Mouse (Mus musculus) stomach, embryonic 14.5 days (tissue): ENCODE data around the gene Tlr2. TPM values are rescaled to one million over a fixed set of nuclear protein-coding genes. Genes with fewer than 3 reads are reported as not detected.
A peak's percentile ranks its signal among the peaks of the same experiment; 100 is the strongest.

Source experiments
- ATAC-seq: fragments of 200-750 bp; cut with Nextera tagmentation; 2 replicates; pipeline ENCODE4 v1.8.0; 2017; ENCODE audit warnings: low read depth, moderate TSS enrichment; ENCODE audit not compliant: insufficient number of reproducible peaks, insufficient read depth, low FRiP score
- H3K27ac ChIP-seq: fragments of 300-500 bp; sonication (generic); 2 replicates; pipeline ENCODE4 v1.5.1; 2014; ENCODE audit warnings: mild to moderate bottlenecking, low read length, moderate library complexity, mixed read lengths
- H3K27me3 ChIP-seq: fragments of 300-500 bp; sonication (generic); 2 replicates; pipeline ENCODE4 v1.6.1; 2014; ENCODE audit warnings: low read length, control low read depth, mixed read lengths; ENCODE audit not compliant: control insufficient read depth, insufficient read depth
- H3K36me3 ChIP-seq: fragments of 300-500 bp; sonication (generic); 2 replicates; pipeline ENCODE4 v1.6.1; 2014; ENCODE audit warnings: mild to moderate bottlenecking, control low read depth, low read length, moderate library complexity, mixed read lengths; ENCODE audit not compliant: control insufficient read depth, insufficient read depth
- H3K4me1 ChIP-seq: fragments of 300-500 bp; sonication (generic); 2 replicates; pipeline ENCODE4 v1.6.1; 2014; ENCODE audit warnings: low read length, control low read depth, mixed read lengths; ENCODE audit not compliant: control insufficient read depth, insufficient read depth
- H3K4me2 ChIP-seq: fragments of 300-500 bp; sonication (generic); replicated peaks from 2 replicates; pipeline ENCODE4 v1.6.1; 2014; ENCODE audit warnings: low read depth, low read length, control low read depth
- H3K4me3 ChIP-seq: fragments of 300-500 bp; sonication (generic); 2 replicates; pipeline ENCODE4 v1.5.1; 2014; ENCODE audit warnings: low read depth, low read length, control low read depth
- H3K9ac ChIP-seq: fragments of 300-500 bp; sonication (generic); replicated peaks from 2 replicates; pipeline ENCODE4 v1.6.1; 2014; ENCODE audit warnings: low read depth, mild to moderate bottlenecking, control low read depth, low read length, moderate library complexity, mixed read lengths
- H3K9me3 ChIP-seq: fragments of 300-500 bp; sonication (generic); 2 replicates; pipeline ENCODE4 v1.6.1; 2016; ENCODE audit warnings: low read depth, low read length, control low read depth; ENCODE audit not compliant: control insufficient read depth
- WGBS: fragments of 180-500 bp; shearing (Covaris S2); extraction: QIAGEN DNeasy Blood & Tissue Kit; methylation state at CpG from one replicate; pipeline ENCODE4 v1.1.7; 2014; 5-methylcytosine and 5-hydroxymethylcytosine counted together
- polyA plus RNA-seq: library from polyadenylated mRNA; unstranded; fragments of >200 nt; fragmentation: Nextera tagmentation; extraction: Ambion mirVana; gene quantifications from 2 replicates; pipeline ENCODE4 v1.2.1, GENCODE M21; 2014

Gene Tlr2
- polyA plus RNA-seq, 1 experiment from 2014 or later = 2.9 TPM

- no peak overlapping the region for H3K4me3 ChIP-seq
- no peak overlapping the region for H3K4me2 ChIP-seq
- WGBS = 85% methylated on average over 5 of the region's 5 CpGs
- no peaks in the 10 kb centered on the region for H3K27me3 ChIP-seq
- H3K9me3 ChIP-seq = no peaks in the 10 kb centered on the region
- H3K4me1 ChIP-seq = no peaks in the 10 kb centered on the region
- ATAC-seq = no peak
- no peak overlapping the region for H3K9ac ChIP-seq
- H3K36me3 ChIP-seq = no peaks in the 10 kb centered on the region
- no peak overlapping the region for H3K27ac ChIP-seq
These were observed 14.1 kb upstream of the Tlr2 start for GRCm38 (mm10) chr3:83855643-83856042.

- no peaks in the 10 kb centered on the region for H3K4me1 ChIP-seq
- H3K36me3 ChIP-seq = no peaks in the 10 kb centered on the region
- H3K4me3 ChIP-seq = no peak overlapping the region
- H3K4me2 ChIP-seq = no peak overlapping the region
- no peaks in the 10 kb centered on the region for H3K9me3 ChIP-seq
- H3K9ac ChIP-seq = no peak overlapping the region
- H3K27me3 ChIP-seq = no peaks in the 10 kb centered on the region
- 73% methylated on average over 2 of the region's 2 CpGs for WGBS
- ATAC-seq = no peak
- no peak overlapping the region for H3K27ac ChIP-seq
These were observed 7.8 kb upstream of the Tlr2 start for GRCm38 (mm10) chr3:83849341-83849740.

- Histone ChIP-seq H3K4me1 (no peaks in the 10 kb centered on the region), H3K4me3 (no peak overlapping the region), H3K4me2 (no peak overlapping the region), H3K27ac (no peak overlapping the region), H3K9ac (no peak overlapping the region), H3K9me3 (no peaks in the 10 kb centered on the region), H3K36me3 (no peaks in the 10 kb centered on the region), H3K27me3 (no peaks in the 10 kb centered on the region)
- 48% methylated on average over 8 of the region's 8 CpGs for WGBS
- ATAC-seq = no peak
These were observed 3.4 kb upstream of the Tlr2 start for GRCm38 (mm10) chr3:83844766-83845520.

- no peak overlapping the region for H3K4me2 ChIP-seq
- no peaks in the 10 kb centered on the region for H3K27me3 ChIP-seq
- no peak overlapping the region for H3K27ac ChIP-seq
- no peaks in the 10 kb centered on the region for H3K36me3 ChIP-seq
- no peaks in the 10 kb centered on the region for H3K9me3 ChIP-seq
- no peak for ATAC-seq
- no peaks in the 10 kb centered on the region for H3K4me1 ChIP-seq
- no peak overlapping the region for H3K9ac ChIP-seq
- H3K4me3 ChIP-seq = no peak overlapping the region
- 88% methylated on average over 5 of the region's 5 CpGs for WGBS
These were observed 2.1 kb downstream of the Tlr2 start for GRCm38 (mm10) chr3:83839477-83839876.

- H3K9me3 ChIP-seq = no peaks in the 10 kb centered on the region
- no peak for ATAC-seq
- H3K27ac ChIP-seq = no peak overlapping the region
- no peak overlapping the region for H3K9ac ChIP-seq
- no peak overlapping the region for H3K4me3 ChIP-seq
- no peaks in the 10 kb centered on the region for H3K27me3 ChIP-seq
- H3K4me1 ChIP-seq = no peaks in the 10 kb centered on the region
- 83% methylated on average over 15 of the region's 15 CpGs for WGBS
- no peak overlapping the region for H3K4me2 ChIP-seq
- H3K36me3 ChIP-seq = no peaks in the 10 kb centered on the region
These were observed 4.9 kb downstream of the Tlr2 start for GRCm38 (mm10) chr3:83836685-83837084.

- no peak overlapping the region for H3K27ac ChIP-seq
- ATAC-seq = peak; percentile 85; the same call in 1 of the 2 replicates
- WGBS = 18% methylated on average over 5 of the region's 5 CpGs
These were observed 13.4 kb downstream of the Tlr2 start for GRCm38 (mm10) chr3:83828145-83828611.

GRCm38 (mm10) chr3:83827684-83828083 is 13.9 kb downstream of the Tlr2 start:
- Histone ChIP-seq H3K9ac (no peak overlapping the region), H3K27ac (0 out of 2 replicates have a peak overlapping the region, but pooled peaks have one; percentile 1)
- ATAC-seq = no peak

More at GRCm38 (mm10) chr3:83828145-83828611, 13.4 kb downstream of the Tlr2 start:
- Histone ChIP-seq H3K4me2 (no peak overlapping the region), H3K27me3 (no peaks in the 10 kb centered on the region), H3K36me3 (no peaks in the 10 kb centered on the region), H3K4me1 (peaks cover 3% of the 10 kb centered on the region; the same call in 1 of the 2 replicates), H3K9ac (no peak overlapping the region), H3K9me3 (no peaks in the 10 kb centered on the region), H3K4me3 (no peak overlapping the region)

GRCm38 (mm10) chr3:83823774-83824173 is 17.8 kb downstream of the Tlr2 start:
- no peaks in the 10 kb centered on the region for H3K9me3 ChIP-seq
- 96% methylated on average over 4 of the region's 4 CpGs for WGBS

More at GRCm38 (mm10) chr3:83827684-83828083, 13.9 kb downstream of the Tlr2 start:
- Histone ChIP-seq H3K36me3 (no peaks in the 10 kb centered on the region), H3K27me3 (no peaks in the 10 kb centered on the region), H3K9me3 (no peaks in the 10 kb centered on the region), H3K4me2 (no peak overlapping the region), H3K4me3 (no peak overlapping the region), H3K4me1 (peaks cover 3% of the 10 kb centered on the region; the same call in 1 of the 2 replicates)
- 67% methylated on average over 9 of the region's 9 CpGs for WGBS

More at GRCm38 (mm10) chr3:83823774-83824173, 17.8 kb downstream of the Tlr2 start:
- no peak overlapping the region for H3K27ac ChIP-seq
- H3K4me2 ChIP-seq = no peak overlapping the region
- H3K27me3 ChIP-seq = no peaks in the 10 kb centered on the region
- no peak overlapping the region for H3K9ac ChIP-seq
- H3K4me3 ChIP-seq = no peak overlapping the region
- peaks cover 3% of the 10 kb centered on the region; the same call in 1 of the 2 replicates for H3K4me1 ChIP-seq
- ATAC-seq = no peak
- no peaks in the 10 kb centered on the region for H3K36me3 ChIP-seq
